Mouse (Mus musculus) embryo, embryonic 10.5 days (tissue): ENCODE results near the gene Csrp1.

Experiments used
- DNase-seq: peaks from one replicate; pipeline ENCODE4 v3.0.0-alpha.2; 2015; ENCODE audit warnings: low spot score

Gene Csrp1

GRCm38 (mm10) chr1:135731897-135732684 lies 12.2 kb downstream of the Csrp1 start:
- peak; percentile 80 for DNase-seq

GRCm38 (mm10) chr1:135734225-135734937 lies 14.5 kb downstream of the Csrp1 start:
- no peak for DNase-seq

- DNase-seq: peak; percentile 75
These were observed 15.6 kb downstream of the Csrp1 start for GRCm38 (mm10) chr1:135735460-135735859.

- DNase-seq: no peak
These were observed 25.1 kb downstream of the Csrp1 start for GRCm38 (mm10) chr1:135744987-135745386.

GRCm38 (mm10) chr1:135746248-135746647 lies 26.4 kb downstream of the Csrp1 start:
- no peak for DNase-seq

GRCm38 (mm10) chr1:135752737-135753348 lies 33.0 kb downstream of the Csrp1 start:
- peak; percentile 96 for DNase-seq

GRCm38 (mm10) chr1:135755287-135755686 lies 35.4 kb downstream of the Csrp1 start:
- no peak for DNase-seq

- DNase-seq: no peak
These were observed 36.1 kb downstream of the Csrp1 start for GRCm38 (mm10) chr1:135755913-135756312.

GRCm38 (mm10) chr1:135757287-135757686 lies 37.4 kb downstream of the Csrp1 start:
- DNase-seq: no peak

GRCm38 (mm10) chr1:135759685-135760084 lies 39.8 kb downstream of the Csrp1 start:
- DNase-seq: no peak

- DNase-seq: no peak
These were observed 40.4 kb downstream of the Csrp1 start for GRCm38 (mm10) chr1:135760216-135760615.

- DNase-seq: no peak
These were observed 41.9 kb downstream of the Csrp1 start for GRCm38 (mm10) chr1:135761728-135762127.

- DNase-seq: no peak
These were observed 43.8 kb downstream of the Csrp1 start for GRCm38 (mm10) chr1:135763503-135764205.

GRCm38 (mm10) chr1:135764206-135764528 lies 44.3 kb downstream of the Csrp1 start:
- DNase-seq: no peak

GRCm38 (mm10) chr1:135765645-135766591 lies 46.1 kb downstream of the Csrp1 start, which contains the start of gene Phlda3:
Gene Phlda3 (plus strand): TSS chr1:135766119.
- peak; percentile 77 for DNase-seq

GRCm38 (mm10) chr1:135766592-135767306 lies 46.9 kb downstream of the Csrp1 start:
- peak; percentile 21 for DNase-seq

GRCm38 (mm10) chr1:135767324-135767890 lies 47.5 kb downstream of the Csrp1 start:
- no peak for DNase-seq

- no peak for DNase-seq
These were observed 48.5 kb downstream of the Csrp1 start for GRCm38 (mm10) chr1:135768400-135768799.

- DNase-seq: no peak
These were observed 50.4 kb downstream of the Csrp1 start for GRCm38 (mm10) chr1:135770237-135770636.

GRCm38 (mm10) chr1:135770896-135771572 lies 51.2 kb downstream of the Csrp1 start:
- no peak for DNase-seq
